Mouse (Mus musculus) spleen, postnatal 10 days (tissue): ENCODE results near the gene Ppcdc.

Experiments
- DNase-seq, 2 experiments: peaks; one replicate each; pipeline ENCODE4 v3.0.0; 2021 to 2022; ENCODE audit warnings: low spot score in 2 of 2

The Ppcdc gene

GRCm38 (mm10) chr9:57439522-57440295 lies at the start of gene Ppcdc:
TSS of gene Ppcdc (minus strand) at chr9:57440124.
- peak; percentile 82 to 93 for DNase-seq

- DNase-seq: no peak
Observed at GRCm38 (mm10) chr9:57487807-57488206, 47.9 kb upstream of the Ppcdc start.

- DNase-seq: peak; percentile 70 to 87
Observed at GRCm38 (mm10) chr9:57485774-57486173, 45.9 kb upstream of the Ppcdc start.

- DNase-seq: no peak
Observed at GRCm38 (mm10) chr9:57468914-57469313, 29.0 kb upstream of the Ppcdc start.

- DNase-seq: peak; percentile 36 to 87
Observed at GRCm38 (mm10) chr9:57467896-57468549, 28.1 kb upstream of the Ppcdc start, which contains the start of gene Scamp5. TSS of gene Scamp5 (minus strand) at chr9:57468060.

- DNase-seq: no peak
Observed at GRCm38 (mm10) chr9:57467271-57467771, 27.4 kb upstream of the Ppcdc start.

GRCm38 (mm10) chr9:57466101-57466500 lies 26.2 kb upstream of the Ppcdc start:
- no peak for DNase-seq

- DNase-seq: no peak
Observed at GRCm38 (mm10) chr9:57462866-57463265, 22.9 kb upstream of the Ppcdc start.

GRCm38 (mm10) chr9:57459707-57460106 lies 19.8 kb upstream of the Ppcdc start:
- no peak for DNase-seq

GRCm38 (mm10) chr9:57453516-57453915 lies 13.6 kb upstream of the Ppcdc start:
- DNase-seq: no peak

- no peak for DNase-seq
Observed at GRCm38 (mm10) chr9:57452624-57453462, 12.9 kb upstream of the Ppcdc start.

GRCm38 (mm10) chr9:57449715-57450114 lies 9.8 kb upstream of the Ppcdc start:
- DNase-seq: peak in 1 of 2 experiments; percentile 64

GRCm38 (mm10) chr9:57440620-57441019 lies 696 bp upstream of the Ppcdc start:
- no peak for DNase-seq

- DNase-seq: no peak
Observed at GRCm38 (mm10) chr9:57439083-57439482, 841 bp downstream of the Ppcdc start.

GRCm38 (mm10) chr9:57437896-57438614 lies 1.9 kb downstream of the Ppcdc start:
- no peak for DNase-seq

- DNase-seq: no peak
Observed at GRCm38 (mm10) chr9:57436166-57436565, 3.8 kb downstream of the Ppcdc start.

- DNase-seq: peak in 1 of 2 experiments; percentile 25
Observed at GRCm38 (mm10) chr9:57434405-57435165, 5.3 kb downstream of the Ppcdc start.

GRCm38 (mm10) chr9:57433097-57434032 lies 6.6 kb downstream of the Ppcdc start:
- DNase-seq: peak; percentile 60 to 86

GRCm38 (mm10) chr9:57432480-57432879 lies 7.4 kb downstream of the Ppcdc start:
- DNase-seq: no peak
